Mouse (Mus musculus) midbrain, embryonic 10.5 days (tissue): Measurements from ENCODE around the gene Slc25a51. TPM values are rescaled to one million over a fixed set of nuclear protein-coding genes. Genes with fewer than 3 reads are reported as not detected.
A peak's percentile ranks its signal among the peaks of the same experiment; 100 is the strongest.

ENCODE experiments used
- DNase-seq: peaks from one replicate; pipeline ENCODE4 v3.0.0-alpha.2; 2017; ENCODE audit warnings: low spot score
- H3K27ac ChIP-seq: fragments of 300-500 bp; sonication (generic); replicated peaks from 2 replicates; pipeline ENCODE4 v1.5.1; 2016; ENCODE audit warnings: mild to moderate bottlenecking
- H3K27me3 ChIP-seq: fragments of 300-500 bp; sonication (generic); 2 replicates; pipeline ENCODE4 v1.6.1; 2016; ENCODE audit warnings: low read depth, mild to moderate bottlenecking; ENCODE audit not compliant: poor library complexity, severe bottlenecking
- H3K36me3 ChIP-seq: fragments of 300-500 bp; sonication (generic); 2 replicates; pipeline ENCODE4 v1.6.1; 2016; ENCODE audit warnings: mild to moderate bottlenecking, moderate library complexity
- H3K4me1 ChIP-seq: fragments of 300-500 bp; sonication (generic); 2 replicates; pipeline ENCODE4 v1.6.1; 2016
- H3K4me3 ChIP-seq: fragments of 300-500 bp; sonication (generic); 2 replicates; pipeline ENCODE4 v1.5.1; 2016; ENCODE audit warnings: mild to moderate bottlenecking, moderate library complexity
- H3K9me3 ChIP-seq: fragments of 300-500 bp; sonication (generic); replicated peaks from 2 replicates; pipeline ENCODE4 v1.6.1; 2016; ENCODE audit warnings: mild to moderate bottlenecking
- WGBS: fragments of 180-500 bp; shearing (Covaris S2); methylation state at CpG from one replicate; pipeline ENCODE4 v1.1.7; 2016; 5-methylcytosine and 5-hydroxymethylcytosine counted together
- polyA plus RNA-seq: library from polyadenylated mRNA; unstranded; fragments of >200 nt; fragmentation: Nextera tagmentation; extraction: Ambion mirVana; gene quantifications from 2 replicates; pipeline ENCODE4 v1.2.1, GENCODE M21; 2016

The Slc25a51 gene
- polyA plus RNA-seq, 1 experiment from 2014 or later: 80.1 TPM

DNA sequence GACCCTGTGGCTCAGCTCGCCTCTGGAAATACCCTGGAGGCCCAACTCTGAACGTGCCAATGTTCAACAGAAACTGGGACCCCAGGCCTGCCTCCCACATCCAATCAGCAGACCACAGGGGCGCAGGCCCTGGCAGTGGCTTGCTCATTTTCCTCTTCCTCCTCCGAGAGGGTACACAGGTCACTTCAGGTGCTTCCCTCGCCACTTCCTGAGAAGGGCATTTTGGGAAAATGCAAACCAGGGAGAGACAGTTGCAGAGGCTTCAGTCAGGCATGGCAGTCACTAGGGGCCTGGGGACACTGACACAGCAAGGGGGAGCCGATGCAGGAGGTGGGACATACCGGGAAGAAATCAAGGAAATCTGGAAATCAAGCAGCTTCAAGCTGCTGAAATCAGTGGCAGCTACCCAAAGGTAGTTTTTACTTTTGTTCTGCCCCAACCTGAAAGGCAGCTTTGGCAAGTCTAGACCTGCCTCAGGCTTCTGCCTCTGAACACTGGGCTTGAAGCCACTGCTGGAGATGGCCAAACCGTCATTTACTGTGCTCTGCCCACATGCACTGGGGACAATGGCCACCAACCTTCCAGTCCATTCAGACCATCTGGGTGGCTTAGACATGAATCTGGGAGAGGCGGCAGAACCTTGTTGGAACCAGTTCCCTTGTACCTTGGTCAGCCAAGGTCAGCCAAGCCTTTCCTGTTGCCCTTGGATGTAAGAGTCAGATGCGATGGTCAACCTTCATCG lies 13.1 kb upstream of the Slc25a51 start:
- 75% methylated on average over 11 of the region's 11 CpGs for WGBS
- Histone ChIP-seq H3K27ac (peak overlapping the region; percentile 67), H3K27me3 (peaks cover 13% of the 10 kb centered on the region; the same call in 1 of the 2 replicates), H3K9me3 (no peaks in the 10 kb centered on the region), H3K4me1 (peaks cover 45% of the 10 kb centered on the region), H3K36me3 (no peaks in the 10 kb centered on the region), H3K4me3 (no peak overlapping the region)
- DNase-seq: no peak

DNA sequence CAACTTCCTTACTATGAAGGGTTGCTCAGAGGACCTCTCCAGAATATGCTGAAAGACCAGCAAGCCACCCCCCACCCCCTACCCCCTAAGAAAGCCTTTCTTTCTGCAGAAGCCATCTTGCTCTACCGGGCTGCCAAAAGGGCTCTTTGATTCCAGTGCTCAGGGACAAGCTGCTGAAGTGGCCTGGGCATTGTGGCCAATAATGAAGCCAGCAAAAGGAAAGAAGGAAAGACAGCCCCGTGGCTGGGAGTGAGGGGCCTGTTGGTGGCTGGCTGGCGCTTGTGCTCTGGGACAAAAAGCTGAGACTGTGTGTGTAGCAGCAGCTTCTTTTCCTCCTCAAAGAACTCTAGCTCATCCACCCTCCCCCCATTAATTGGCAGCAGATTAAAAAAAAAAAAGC lies 12.2 kb upstream of the Slc25a51 start:
- no peak overlapping the region for H3K4me3 ChIP-seq

GRCm38 (mm10) chr4:45419051-45419450 lies 10.5 kb upstream of the Slc25a51 start:
- Histone ChIP-seq H3K9me3 (no peaks in the 10 kb centered on the region), H3K27ac (no peak overlapping the region), H3K4me1 (peaks cover 41% of the 10 kb centered on the region), H3K4me3 (no peak overlapping the region), H3K27me3 (peaks cover 28% of the 10 kb centered on the region), H3K36me3 (no peaks in the 10 kb centered on the region)
- 83% methylated on average over 4 of the region's 4 CpGs for WGBS
- no peak for DNase-seq

More for the DNA sequence above, 12.2 kb upstream of the Slc25a51 start:
- DNase-seq: no peak
- WGBS: 42% methylated on average over 3 of the region's 3 CpGs
- Histone ChIP-seq H3K9me3 (no peaks in the 10 kb centered on the region), H3K27ac (peak overlapping the region; percentile 53; the same call in 1 of the 2 replicates), H3K4me1 (peaks cover 44% of the 10 kb centered on the region), H3K36me3 (no peaks in the 10 kb centered on the region), H3K27me3 (peaks cover 23% of the 10 kb centered on the region)

DNA sequence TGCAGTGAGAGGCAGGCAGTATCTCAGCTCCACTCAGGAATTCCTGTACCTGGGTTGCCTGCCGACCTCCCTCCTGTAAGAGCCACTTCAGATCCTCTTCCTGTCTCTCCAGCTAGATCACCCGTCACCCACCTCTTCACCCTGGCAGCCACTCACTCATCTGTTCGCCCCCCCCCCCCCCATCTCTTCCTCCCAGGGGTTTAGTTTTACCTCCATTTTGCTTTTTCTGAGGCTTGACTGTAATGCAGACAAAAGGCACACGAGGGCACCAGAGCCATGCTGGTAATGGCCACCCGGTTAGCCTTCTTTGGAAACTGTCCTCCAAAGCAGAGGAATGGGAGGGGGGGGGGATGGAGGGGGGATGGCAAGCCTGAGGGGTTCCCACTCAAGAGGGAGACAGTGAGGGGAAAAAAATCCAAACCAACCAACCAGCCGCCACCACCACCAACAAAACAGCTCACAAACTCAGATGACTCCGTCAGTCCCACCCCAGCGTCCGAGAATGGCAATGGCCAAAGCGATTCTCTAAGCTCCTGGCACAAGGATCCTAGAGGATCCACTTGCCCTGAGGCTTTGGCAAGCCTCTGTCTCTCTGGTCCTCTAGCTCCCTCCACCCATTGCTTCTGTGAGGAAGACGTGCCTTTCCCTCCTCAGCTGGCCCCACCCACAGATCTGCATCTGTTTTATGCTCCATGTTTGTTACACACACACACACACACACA lies 9.8 kb upstream of the Slc25a51 start:
- DNase-seq: peak; percentile 75
- peaks cover 34% of the 10 kb centered on the region for H3K4me1 ChIP-seq
- no peaks in the 10 kb centered on the region for H3K36me3 ChIP-seq
- peaks cover 28% of the 10 kb centered on the region for H3K27me3 ChIP-seq
- no peaks in the 10 kb centered on the region for H3K9me3 ChIP-seq
- H3K4me3 ChIP-seq: no peak overlapping the region
- peak overlapping the region; percentile 59 for H3K27ac ChIP-seq
- WGBS: 31% methylated on average over 11 of the region's 11 CpGs

DNA sequence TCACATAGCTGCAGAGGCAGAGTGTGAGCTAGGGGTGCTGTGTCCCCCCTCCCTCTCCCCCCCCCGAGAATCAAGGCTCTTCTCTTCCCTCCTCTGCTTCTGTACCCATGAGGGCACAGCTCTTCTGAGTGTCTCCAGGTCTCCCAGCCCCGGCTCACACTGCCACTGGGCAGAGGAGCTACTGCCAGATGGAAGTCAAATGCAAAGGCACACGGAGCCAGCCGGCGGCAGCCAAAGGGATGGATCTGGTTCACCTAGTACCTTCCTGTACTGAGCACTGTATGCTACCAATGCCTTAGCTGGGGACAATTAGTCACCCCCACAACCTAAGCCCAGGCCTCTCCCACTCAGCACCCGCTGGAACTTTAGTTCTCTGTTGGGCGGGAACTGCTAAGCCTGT lies 7.7 kb upstream of the Slc25a51 start:
- Histone ChIP-seq H3K36me3 (no peaks in the 10 kb centered on the region), H3K27ac (no peak overlapping the region), H3K4me3 (no peak overlapping the region), H3K9me3 (no peaks in the 10 kb centered on the region), H3K4me1 (peaks cover 25% of the 10 kb centered on the region), H3K27me3 (peaks cover 44% of the 10 kb centered on the region)
- 69% methylated on average over 7 of the region's 7 CpGs for WGBS
- no peak for DNase-seq

- H3K27me3 ChIP-seq: peaks cover 59% of the 10 kb centered on the region
- WGBS: 82% methylated on average over 9 of the region's 9 CpGs
- no peaks in the 10 kb centered on the region for H3K9me3 ChIP-seq
- no peak overlapping the region for H3K27ac ChIP-seq
- H3K4me3 ChIP-seq: no peak overlapping the region
- H3K4me1 ChIP-seq: peaks cover 18% of the 10 kb centered on the region
- no peaks in the 10 kb centered on the region for H3K36me3 ChIP-seq
- DNase-seq: no peak
These were observed 5.2 kb upstream of the Slc25a51 start for GRCm38 (mm10) chr4:45413674-45414338.

GRCm38 (mm10) chr4:45412433-45413192 lies 4.0 kb upstream of the Slc25a51 start:
- H3K27me3 ChIP-seq: peaks cover 59% of the 10 kb centered on the region
- DNase-seq: no peak
- no peaks in the 10 kb centered on the region for H3K36me3 ChIP-seq
- H3K27ac ChIP-seq: no peak overlapping the region
- 77% methylated on average over 16 of the region's 16 CpGs for WGBS
- no peaks in the 10 kb centered on the region for H3K9me3 ChIP-seq
- H3K4me1 ChIP-seq: peaks cover 10% of the 10 kb centered on the region
- H3K4me3 ChIP-seq: no peak overlapping the region

DNA sequence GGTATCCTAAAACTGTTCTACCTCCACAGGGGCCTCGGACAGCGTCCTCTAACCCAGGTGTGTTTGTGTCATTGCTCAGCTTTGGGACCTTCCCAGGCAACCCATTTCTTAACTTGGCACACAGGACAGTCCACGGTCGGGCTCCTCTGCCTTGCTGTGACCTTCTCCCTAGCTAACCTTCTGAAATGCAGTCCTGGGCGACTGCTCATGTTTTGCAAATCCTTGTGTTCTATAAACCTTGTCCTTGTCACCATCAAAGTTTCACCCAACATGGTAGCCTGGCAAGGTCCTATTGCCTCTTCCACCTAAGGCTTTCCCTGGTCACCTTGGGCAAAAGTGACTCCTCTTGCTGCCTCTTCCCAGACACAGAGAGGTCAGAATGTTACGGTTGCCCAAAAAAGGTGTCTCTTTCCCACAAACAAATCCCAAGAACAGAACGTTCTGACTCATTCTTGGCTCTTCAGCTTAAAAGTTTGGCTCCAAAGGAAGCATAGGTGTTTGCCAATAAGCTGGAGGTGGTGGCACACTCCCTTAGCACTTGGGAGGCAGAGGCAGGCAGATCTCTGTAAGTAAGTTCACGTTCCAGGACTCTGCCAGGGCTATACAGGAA lies 2.7 kb upstream of the Slc25a51 start:
- H3K27me3 ChIP-seq: peaks cover 56% of the 10 kb centered on the region
- WGBS: 90% methylated on average over 8 of the region's 8 CpGs
- H3K27ac ChIP-seq: no peak overlapping the region
- H3K36me3 ChIP-seq: no peaks in the 10 kb centered on the region
- H3K4me1 ChIP-seq: peaks cover 23% of the 10 kb centered on the region
- H3K4me3 ChIP-seq: no peak overlapping the region
- no peaks in the 10 kb centered on the region for H3K9me3 ChIP-seq
- no peak for DNase-seq

- peak overlapping the region; percentile 98 for H3K4me3 ChIP-seq
- H3K36me3 ChIP-seq: peaks cover 9% of the 10 kb centered on the region
- peaks cover 39% of the 10 kb centered on the region for H3K27me3 ChIP-seq
- no peaks in the 10 kb centered on the region for H3K9me3 ChIP-seq
- WGBS: 1% methylated on average over 10 of the region's 10 CpGs
- peak overlapping the region; percentile 98 for H3K27ac ChIP-seq
- DNase-seq: peak; percentile 60
- peaks cover 24% of the 10 kb centered on the region for H3K4me1 ChIP-seq
These were observed 704 bp upstream of the Slc25a51 start for GRCm38 (mm10) chr4:45409270-45409669.

GRCm38 (mm10) chr4:45407703-45408334 lies 747 bp downstream of the Slc25a51 start:
- Histone ChIP-seq H3K36me3 (peaks cover 24% of the 10 kb centered on the region), H3K4me1 (peaks cover 24% of the 10 kb centered on the region), H3K4me3 (peak overlapping the region; percentile 98), H3K9me3 (no peaks in the 10 kb centered on the region), H3K27me3 (peaks cover 31% of the 10 kb centered on the region), H3K27ac (peak overlapping the region; percentile 98)
- peak; percentile 60 for DNase-seq
- 3% methylated on average over 19 of the region's 19 CpGs for WGBS

DNA sequence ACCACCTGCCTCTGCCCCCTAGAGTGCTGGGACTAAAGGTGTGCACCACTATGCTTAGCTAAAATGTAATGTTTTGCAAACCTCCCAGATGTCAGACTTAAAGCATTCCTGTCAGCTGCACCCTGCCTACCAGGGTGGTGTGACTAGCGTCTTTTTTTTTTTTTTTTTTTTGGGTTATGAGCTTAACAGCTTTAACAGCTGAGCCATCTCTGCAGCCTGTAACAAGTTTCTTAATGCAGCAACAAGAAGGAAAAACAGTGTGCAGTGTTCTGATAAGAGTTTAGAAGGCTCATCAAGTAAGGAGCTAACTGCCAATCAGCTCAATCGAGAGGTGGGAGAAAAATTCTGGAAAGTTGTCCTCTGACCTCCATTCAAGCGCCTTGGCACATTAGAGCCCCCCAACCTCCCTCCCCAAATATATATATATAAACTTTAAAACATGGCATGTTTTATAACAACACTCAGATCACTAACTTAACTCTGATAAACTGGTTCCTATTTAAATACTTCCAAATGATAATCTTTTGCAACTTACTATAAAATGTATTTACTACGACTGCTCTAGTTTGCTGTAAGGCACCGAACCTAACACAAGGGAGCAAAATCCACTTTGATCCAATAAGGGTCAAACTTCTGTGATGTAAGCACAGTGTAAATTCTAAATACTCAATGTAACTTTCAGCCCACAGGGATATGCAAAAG lies 1.4 kb downstream of the Slc25a51 start:
- Histone ChIP-seq H3K4me3 (peak overlapping the region; percentile 98), H3K27me3 (peaks cover 24% of the 10 kb centered on the region), H3K9me3 (no peaks in the 10 kb centered on the region), H3K4me1 (peaks cover 24% of the 10 kb centered on the region), H3K36me3 (peaks cover 31% of the 10 kb centered on the region), H3K27ac (peak overlapping the region; percentile 98)
- DNase-seq: no peak
- 77% methylated on average over 5 of the region's 5 CpGs for WGBS
